Mouse (Mus musculus) heart, embryonic 11.5 days (tissue): ENCODE measurements around the gene Mylk. TPM values are rescaled to one million over a fixed set of nuclear protein-coding genes. Genes with fewer than 3 reads are reported as not detected.

Source experiments
- ATAC-seq: fragments of 200-750 bp; cut with Nextera tagmentation; replicated peaks from 2 replicates; pipeline ENCODE4 v1.8.0; 2017; ENCODE audit warnings: moderate library complexity; ENCODE audit not compliant: insufficient number of reproducible peaks, low FRiP score, low TSS enrichment
- H3K27ac ChIP-seq: fragments of 300-500 bp; sonication (generic); 2 replicates; pipeline ENCODE4 v1.5.1; 2014; ENCODE audit warnings: mild to moderate bottlenecking, low read depth, low read length
- H3K27me3 ChIP-seq: fragments of 300-500 bp; sonication (generic); 2 replicates; pipeline ENCODE4 v1.6.1; 2014; ENCODE audit warnings: mild to moderate bottlenecking, low read length, mixed read lengths; ENCODE audit not compliant: control insufficient read depth, insufficient read depth
- H3K36me3 ChIP-seq: fragments of 300-500 bp; sonication (generic); 2 replicates; pipeline ENCODE4 v1.6.1; 2014; ENCODE audit warnings: mild to moderate bottlenecking, low read length, moderate library complexity, mixed read lengths; ENCODE audit not compliant: control insufficient read depth, insufficient read depth
- H3K4me1 ChIP-seq: fragments of 300-500 bp; sonication (generic); 2 replicates; pipeline ENCODE4 v1.6.1; 2014; ENCODE audit warnings: low read length; ENCODE audit not compliant: control insufficient read depth, insufficient read depth
- H3K4me2 ChIP-seq: fragments of 300-500 bp; sonication (generic); 2 replicates; pipeline ENCODE4 v1.6.1; 2014; ENCODE audit warnings: mild to moderate bottlenecking, moderate library complexity
- H3K4me3 ChIP-seq: fragments of 300-500 bp; sonication (generic); 2 replicates; pipeline ENCODE4 v1.5.1; 2014; ENCODE audit warnings: low read depth, low read length
- H3K9ac ChIP-seq: fragments of 300-500 bp; sonication (generic); 2 replicates; pipeline ENCODE4 v1.6.1; 2014; ENCODE audit warnings: mild to moderate bottlenecking, low read depth, low read length, moderate library complexity
- H3K9me3 ChIP-seq: fragments of 300-500 bp; sonication (generic); replicated peaks from 2 replicates; pipeline ENCODE4 v1.6.1; 2016; ENCODE audit warnings: low read length; ENCODE audit not compliant: control insufficient read depth
- WGBS: fragments of 180-500 bp; shearing (Covaris S2); extraction: QIAGEN DNeasy Blood & Tissue Kit; methylation state at CpG from one replicate; pipeline ENCODE4 v1.1.7; 2014; ENCODE audit not compliant: insufficient replicate concordance; 5-methylcytosine and 5-hydroxymethylcytosine counted together
- polyA plus RNA-seq: library from polyadenylated mRNA; unstranded; fragments of >200 nt; fragmentation: Nextera tagmentation; extraction: Ambion mirVana; gene quantifications from 2 replicates; pipeline ENCODE4 v1.2.1, GENCODE M21; 2014

Gene Mylk
- polyA plus RNA-seq, 1 experiment from 2014 or later, result 4.3 TPM

DNA sequence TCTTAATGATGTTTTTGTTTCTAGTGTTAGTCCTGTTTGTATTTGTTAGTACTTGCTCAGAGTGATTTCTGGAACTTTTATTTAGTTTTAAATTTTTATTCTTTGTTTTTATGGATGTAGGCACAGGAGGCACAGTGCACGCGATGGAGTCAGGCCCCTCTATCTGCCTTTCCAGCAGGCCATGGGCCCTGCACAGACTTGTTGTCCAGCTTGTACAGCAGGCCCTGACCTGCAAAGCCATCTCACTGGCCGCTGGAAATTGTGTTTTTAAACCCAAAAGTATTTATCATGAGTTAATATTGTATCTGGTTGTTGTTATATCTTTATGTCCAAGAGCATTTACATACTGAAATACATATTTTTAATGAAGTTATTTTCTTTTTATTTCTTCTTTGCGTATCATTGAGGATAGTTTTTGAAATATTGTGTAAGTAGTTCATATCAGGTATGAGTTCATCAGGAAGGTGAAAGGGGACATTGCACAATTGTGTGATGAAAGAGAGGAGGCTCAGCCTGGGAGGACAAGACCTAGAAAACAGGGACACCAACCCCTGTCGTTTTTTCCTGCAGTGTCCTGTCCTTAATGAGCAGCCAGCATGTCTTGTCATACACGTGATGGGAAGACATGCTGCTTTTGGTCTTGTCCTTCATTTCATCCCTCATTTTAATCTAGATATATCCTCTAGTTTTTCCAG is 301.2 kb downstream of the Mylk start:
- ATAC-seq, result no peak
- 0 out of 2 replicates have a peak, but pooled peaks cover 3% of the 10 kb centered on the region for H3K36me3 ChIP-seq
- no peaks in the 10 kb centered on the region for H3K27me3 ChIP-seq
- WGBS, result 78% methylated on average over 6 of the region's 6 CpGs
- H3K4me3 ChIP-seq, result no peak overlapping the region
- H3K9ac ChIP-seq, result no peak overlapping the region
- H3K4me1 ChIP-seq, result peaks cover 2% of the 10 kb centered on the region; the same call in 1 of the 2 replicates
- no peaks in the 10 kb centered on the region for H3K9me3 ChIP-seq
- no peak overlapping the region for H3K27ac ChIP-seq
- no peak overlapping the region for H3K4me2 ChIP-seq

DNA sequence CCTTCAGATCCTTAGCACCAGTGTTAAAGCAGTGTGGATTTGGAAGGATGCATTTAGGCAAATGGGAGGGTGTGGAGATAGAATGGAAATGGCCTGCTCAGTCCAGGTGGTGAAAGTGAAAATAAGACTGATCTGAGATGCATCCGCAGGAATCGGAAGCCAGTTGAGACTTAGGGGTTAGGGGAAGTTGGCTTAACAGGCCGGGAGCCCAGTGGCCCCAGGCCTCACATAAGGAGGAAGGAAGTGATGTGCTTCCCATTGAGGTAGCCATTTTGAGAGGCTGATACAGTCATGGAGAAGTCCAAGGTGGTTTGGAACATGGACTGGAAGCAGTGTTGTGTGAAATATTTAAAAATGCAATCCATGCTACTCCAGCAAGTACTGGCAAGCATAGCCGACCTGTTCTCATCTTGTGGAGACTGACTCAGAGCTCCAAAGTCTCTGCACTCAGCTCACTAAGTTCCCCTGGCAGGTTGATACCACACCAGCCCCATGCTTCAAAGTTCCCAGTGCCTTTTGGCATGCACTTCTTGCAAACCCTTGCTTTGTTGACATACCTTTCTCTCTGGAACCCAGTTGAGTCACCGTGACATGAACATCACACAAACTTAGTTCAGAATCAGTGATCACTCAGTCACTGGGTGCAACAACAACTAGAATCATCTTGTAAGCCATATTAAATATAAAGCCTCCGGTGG is 302.4 kb downstream of the Mylk start:
- Histone ChIP-seq H3K4me2 (no peak overlapping the region), H3K9ac (no peak overlapping the region), H3K4me3 (no peak overlapping the region), H3K4me1 (peaks cover 2% of the 10 kb centered on the region; the same call in 1 of the 2 replicates), H3K27ac (no peak overlapping the region), H3K27me3 (no peaks in the 10 kb centered on the region), H3K36me3 (0 out of 2 replicates have a peak, but pooled peaks cover 2% of the 10 kb centered on the region), H3K9me3 (no peaks in the 10 kb centered on the region)
- ATAC-seq, result no peak
- 84% methylated on average over 6 of the region's 6 CpGs for WGBS

DNA sequence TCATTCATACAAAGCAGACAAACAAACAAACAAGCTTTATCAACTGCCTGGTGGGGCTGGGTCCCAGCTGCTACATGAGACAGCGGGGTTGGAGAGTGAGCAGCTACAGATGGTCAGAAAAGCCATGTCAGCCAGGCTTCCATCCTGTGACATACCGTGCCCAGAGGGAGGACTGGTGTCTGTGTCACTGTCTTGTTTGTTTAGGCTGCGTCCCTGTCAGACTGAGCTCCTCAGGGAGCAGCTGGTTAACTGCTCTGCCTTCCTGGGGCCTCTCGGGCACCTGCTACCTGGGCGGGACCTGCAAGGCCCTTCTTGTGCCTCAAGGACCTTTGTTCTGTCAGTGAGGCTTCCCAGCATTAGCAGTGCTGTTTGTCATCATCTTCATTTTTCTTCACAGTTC is 306.1 kb downstream of the Mylk start:
- H3K36me3 ChIP-seq, result no peaks in the 10 kb centered on the region
- H3K27me3 ChIP-seq, result no peaks in the 10 kb centered on the region
- no peak for ATAC-seq
- H3K27ac ChIP-seq, result no peak overlapping the region
- H3K9me3 ChIP-seq, result no peaks in the 10 kb centered on the region
- peaks cover 2% of the 10 kb centered on the region; the same call in 1 of the 2 replicates for H3K4me1 ChIP-seq
- H3K9ac ChIP-seq, result no peak overlapping the region
- H3K4me3 ChIP-seq, result no peak overlapping the region
- no peak overlapping the region for H3K4me2 ChIP-seq
- 69% methylated on average over 5 of the region's 5 CpGs for WGBS

Other genes with a start within 250 kb of the Mylk start
- 23.0 and 23.6 TPM in 2 replicates for gene Kalrn, start 171.7 kb upstream of the Mylk start, polyA plus RNA-seq
- gene Ropn1, start 95.3 kb upstream of the Mylk start, polyA plus RNA-seq, result 0.44 and 0.56 TPM in 2 replicates
- gene Ccdc14, start 54.6 kb upstream of the Mylk start, polyA plus RNA-seq, result 9.4 and 9.5 TPM in 2 replicates